Mouse (Mus musculus) spleen, postnatal 14 days (tissue): ENCODE data around the gene Rufy4.

Experiments
- DNase-seq, 2 experiments: peaks; one replicate each; pipeline ENCODE4 v3.0.0; 2021 to 2022; ENCODE audit warnings: low spot score in 2 of 2

Rufy4 gene

DNA sequence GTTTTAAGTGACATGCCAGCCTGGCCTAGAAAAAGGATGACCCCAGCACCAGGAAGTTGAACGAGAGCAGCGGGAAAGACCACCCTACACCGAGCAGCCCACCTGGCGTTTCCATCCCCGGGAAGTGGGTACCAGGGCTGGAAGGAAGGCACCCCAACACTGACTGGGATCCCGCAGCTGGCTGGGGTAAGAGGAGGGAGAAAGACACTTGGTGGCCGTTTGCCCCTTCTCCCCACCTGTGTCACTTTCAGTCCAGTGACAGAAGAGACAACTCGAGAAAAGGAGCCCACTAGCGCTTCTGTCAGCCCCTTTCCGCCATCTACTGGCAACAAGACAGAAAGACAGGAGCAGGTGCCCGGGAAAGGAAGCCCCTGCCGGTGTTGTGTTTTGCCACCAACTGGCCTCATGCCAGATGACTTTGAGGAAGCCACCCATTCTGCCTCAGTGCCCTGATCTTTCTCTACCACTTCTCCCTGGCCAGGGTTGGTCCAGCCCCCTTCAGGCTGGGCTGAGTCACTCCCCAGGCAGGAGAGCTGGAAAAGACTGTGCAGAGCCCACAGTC lies at the start of gene Rufy4:
Gene Rufy4, plus strand, starts transcription at position 551 of the 562 bp plus-strand sequence.
- peak; percentile 44 to 64 for DNase-seq

DNA sequence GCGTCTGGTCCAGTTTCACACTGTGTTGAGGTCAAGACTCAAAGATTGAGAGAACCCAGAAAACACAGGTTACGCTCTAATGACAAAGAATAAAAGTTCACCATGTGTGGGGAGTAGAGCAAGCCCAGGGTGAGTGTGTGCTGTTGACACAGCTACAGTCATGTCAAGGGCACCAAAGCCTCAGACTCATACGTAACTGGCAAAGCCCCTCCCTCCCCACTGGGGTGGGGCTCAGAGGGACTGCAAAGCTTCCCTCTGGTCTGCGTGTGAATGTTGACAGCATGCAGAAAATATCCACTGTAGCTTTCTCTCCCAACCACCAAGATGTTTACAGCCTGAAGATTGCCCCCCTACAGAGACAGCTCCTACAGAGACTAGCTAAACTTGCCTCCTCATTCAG lies 49.1 kb upstream of the Rufy4 start:
- DNase-seq, result no peak

DNA sequence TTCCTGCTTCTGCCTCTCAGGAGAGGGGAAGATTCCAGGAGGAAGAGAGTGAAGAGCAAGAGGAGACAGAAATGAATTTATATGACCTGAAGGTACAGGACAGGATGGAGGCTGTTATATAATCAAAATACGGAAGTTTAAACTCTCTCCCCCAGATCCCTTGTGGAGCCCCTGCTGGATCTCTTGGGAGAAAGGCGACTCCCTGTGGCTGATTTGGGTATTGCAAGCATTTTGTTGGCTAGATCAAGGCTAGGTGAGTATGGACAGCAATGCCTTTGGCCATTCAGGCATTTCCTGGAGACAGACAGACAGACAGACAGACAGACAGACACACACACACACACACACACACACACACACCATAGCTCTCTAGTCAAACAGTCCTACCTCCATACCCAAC lies 48.0 kb upstream of the Rufy4 start:
- DNase-seq, result peak; percentile 49 to 69

DNA sequence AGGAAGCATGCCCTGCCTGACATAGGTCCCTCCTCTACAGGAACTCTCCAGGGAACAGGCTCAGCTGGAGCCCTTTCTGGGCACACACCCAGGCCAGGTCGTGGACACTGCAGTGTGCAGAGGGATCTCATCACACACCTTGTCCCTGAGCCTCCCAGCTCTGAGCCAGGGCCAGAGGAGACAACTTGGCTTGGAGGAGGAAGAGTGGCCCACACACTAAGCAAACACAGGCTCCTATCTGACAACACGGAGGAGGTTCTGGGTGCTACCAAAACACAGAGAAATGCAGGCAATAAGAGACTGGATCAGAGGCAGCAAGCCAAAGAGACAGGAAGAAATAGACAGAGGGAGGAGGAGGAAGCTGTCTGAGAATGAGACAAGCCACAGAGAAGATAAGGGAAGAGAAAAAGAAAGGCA lies 43.8 kb upstream of the Rufy4 start:
- no peak for DNase-seq

DNA sequence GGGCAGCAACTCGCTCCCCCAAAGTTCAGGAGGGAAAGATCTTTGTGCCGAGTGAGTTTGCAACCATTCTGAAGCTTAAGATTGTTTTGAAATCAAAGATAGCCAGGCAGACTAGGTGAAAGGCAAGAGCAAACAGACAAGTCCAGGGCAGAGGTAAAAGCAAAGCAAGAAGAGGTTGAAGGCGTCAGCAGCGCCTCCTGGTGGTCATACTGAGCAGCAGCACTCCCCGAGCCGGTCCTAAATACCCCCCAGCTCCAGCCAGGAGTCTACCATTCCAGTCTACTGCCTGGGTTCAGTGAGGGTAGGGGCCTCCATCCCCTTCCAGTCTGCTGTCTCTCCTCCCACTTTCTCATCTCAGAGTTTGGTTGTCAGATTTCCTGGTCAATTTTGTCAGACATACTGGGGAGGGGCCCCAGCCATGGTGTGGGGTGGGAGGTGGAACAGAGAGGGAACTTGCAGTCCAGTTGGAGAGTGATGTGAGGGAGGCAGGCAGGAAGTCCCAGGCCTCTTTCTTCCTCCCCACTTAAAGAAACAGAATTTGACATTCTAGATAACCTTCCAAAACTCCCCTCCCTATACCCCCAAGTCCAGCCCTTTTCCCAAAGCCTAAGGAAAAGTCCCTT lies 42.4 kb upstream of the Rufy4 start:
- DNase-seq, result peak in 1 of 2 experiments; percentile 35

GRCm38 (mm10) chr1:74084065-74084705 lies 41.2 kb upstream of the Rufy4 start:
- no peak for DNase-seq

DNA sequence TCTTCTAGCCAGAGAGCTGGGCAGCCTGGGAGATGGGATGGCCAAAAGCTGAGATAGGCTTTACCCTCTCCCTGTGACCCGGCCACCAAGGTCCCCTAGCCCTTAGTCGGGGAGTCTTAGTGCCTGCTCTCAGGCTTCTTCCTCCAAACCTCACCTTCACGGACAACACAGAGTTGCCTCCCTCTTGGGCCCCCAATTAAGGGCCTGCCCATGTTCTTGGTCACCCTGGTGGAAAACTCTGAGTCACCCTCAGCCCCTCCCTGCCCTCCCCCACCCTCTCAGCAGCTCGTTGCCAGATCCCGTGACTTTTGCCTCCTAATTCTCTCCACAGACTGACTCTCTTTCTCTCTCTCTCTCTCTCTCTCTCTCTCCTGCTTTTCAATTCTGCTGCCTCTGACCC lies 40.6 kb upstream of the Rufy4 start:
- DNase-seq, result no peak

- DNase-seq, result no peak
These were observed 39.8 kb upstream of the Rufy4 start for GRCm38 (mm10) chr1:74085566-74085965.

GRCm38 (mm10) chr1:74088569-74088968 lies 36.8 kb upstream of the Rufy4 start:
- DNase-seq, result no peak

- no peak for DNase-seq
These were observed 35.0 kb upstream of the Rufy4 start for GRCm38 (mm10) chr1:74090329-74090728.

DNA sequence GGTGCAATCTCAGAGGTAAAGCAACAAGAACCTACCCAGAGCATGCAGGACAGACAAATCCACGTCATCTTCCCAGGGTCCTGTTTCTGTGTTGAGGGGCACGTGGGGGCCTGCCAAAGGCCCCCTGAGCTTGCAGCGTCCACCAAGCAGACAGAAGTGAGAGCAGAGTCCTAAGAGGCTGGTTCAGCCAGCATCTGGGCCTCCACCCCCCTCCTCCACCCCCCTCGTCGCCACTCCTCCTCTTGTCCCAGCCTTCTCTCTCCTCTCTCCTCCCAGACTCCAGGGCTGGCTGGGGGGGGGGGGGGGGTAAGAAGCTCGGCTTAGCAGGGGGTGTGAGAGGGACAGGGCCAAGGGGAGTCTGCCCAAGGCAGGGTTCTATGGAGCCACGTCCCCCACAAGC lies 34.2 kb upstream of the Rufy4 start:
- DNase-seq, result no peak

GRCm38 (mm10) chr1:74091611-74092224 lies 33.6 kb upstream of the Rufy4 start:
- DNase-seq, result no peak

DNA sequence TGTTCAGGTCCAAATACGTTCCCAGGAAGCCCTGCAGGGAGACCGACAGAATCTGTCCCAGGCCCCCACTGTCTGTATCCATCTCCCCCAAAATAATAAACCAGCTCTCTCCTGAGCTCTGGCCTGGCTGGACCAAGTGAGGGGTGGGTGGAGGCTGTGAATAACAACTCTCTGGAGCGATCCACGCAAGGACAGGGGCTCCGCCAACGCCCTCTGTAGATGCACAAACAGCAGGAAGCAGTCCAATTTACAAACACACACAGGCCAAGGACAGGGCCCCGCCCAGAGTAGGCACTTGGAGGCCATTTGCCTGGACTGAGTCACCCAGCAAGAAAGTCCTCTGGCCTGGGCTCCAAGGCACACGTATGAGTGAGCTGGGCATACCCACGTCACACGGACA lies 33.1 kb upstream of the Rufy4 start:
- DNase-seq, result no peak

GRCm38 (mm10) chr1:74093447-74093846 lies 31.9 kb upstream of the Rufy4 start:
- DNase-seq, result no peak

GRCm38 (mm10) chr1:74094497-74095270 lies 30.7 kb upstream of the Rufy4 start:
- DNase-seq, result peak in 1 of 2 experiments; percentile 34

DNA sequence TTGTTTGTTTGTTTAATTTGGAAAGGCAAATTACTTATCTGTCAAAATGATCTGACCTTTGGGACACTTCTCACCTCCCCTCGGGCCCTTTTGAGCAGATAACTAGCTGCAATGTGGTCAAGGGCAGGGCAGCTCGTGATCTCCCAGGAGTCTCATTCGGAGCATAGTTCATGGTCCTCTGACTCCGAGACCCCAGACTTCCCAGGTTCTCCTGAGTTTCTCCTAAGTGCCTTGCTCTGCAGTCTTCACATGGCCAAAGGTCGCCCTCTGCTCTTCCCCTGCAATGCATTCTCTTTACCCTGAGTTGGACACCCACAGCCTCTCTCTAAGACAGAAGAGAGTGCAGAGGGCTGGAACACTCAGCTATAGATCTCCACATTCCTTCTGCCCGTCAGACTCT lies 30.0 kb upstream of the Rufy4 start:
- DNase-seq, result no peak

GRCm38 (mm10) chr1:74095728-74096127 lies 29.6 kb upstream of the Rufy4 start:
- no peak for DNase-seq

- no peak for DNase-seq
These were observed 27.0 kb upstream of the Rufy4 start for GRCm38 (mm10) chr1:74098004-74099000.

- no peak for DNase-seq
These were observed 26.3 kb upstream of the Rufy4 start for GRCm38 (mm10) chr1:74099001-74099435.

GRCm38 (mm10) chr1:74103654-74104353 lies 21.5 kb upstream of the Rufy4 start:
- DNase-seq, result no peak
